Mouse (Mus musculus): ENCODE data around the gene Aire.
"Not testable (repeated sequence)": the region's sequence is repeated elsewhere in the genome, so short reads cannot be mapped to it uniquely, and the experiment has no call there.

- TF ChIP-seq CTCF (IDR thresholded peaks at IDR 0.05; ENCODE audit: low read depth, low read length); POLR2A (IDR thresholded peaks at IDR 0.05; ENCODE audit: insufficient read depth, low read length): not testable (repeated sequence)
These were observed 32.3 kb downstream of the Aire start for GRCm38 (mm10) chr10:78011116-78011515.
